Mouse (Mus musculus): Measurements from ENCODE around the gene Trmt10a. TPM values are rescaled to one million over a fixed set of nuclear protein-coding genes. Genes with fewer than 3 reads are reported as not detected.

Gene Trmt10a
- polyA plus RNA-seq (2017; shearing (Covaris generic)) = 9.5 TPM

GRCm38 (mm10) chr3:138143315-138144059 is at the start of gene Trmt10a:
Gene Trmt10a (plus strand): TSS chr3:138143448.

GRCm38 (mm10) chr3:138144642-138145171 is 1.5 kb downstream of the Trmt10a start, which contains the start of gene Mttp:
Gene Mttp (minus strand): TSS chr3:138144968.

GRCm38 (mm10) chr3:138193683-138194302 is 50.5 kb downstream of the Trmt10a start, which contains the start of gene 4930579F01Rik:
Gene 4930579F01Rik (minus strand): TSS chr3:138193825.

Other genes with a start within 250 kb of the Trmt10a start
- 64.0 TPM for gene Lamtor3, start 224.9 kb upstream of the Trmt10a start, polyA plus RNA-seq (2017; shearing (Covaris generic))
- gene Dapp1, start 161.9 kb upstream of the Trmt10a start, polyA plus RNA-seq (2017; shearing (Covaris generic)) = 88.2 TPM
- gene 1110002E22Rik, start 78.4 kb upstream of the Trmt10a start, polyA plus RNA-seq (2017; shearing (Covaris generic)) = not detected
- gene Gm5105, start 76.1 kb upstream of the Trmt10a start, polyA plus RNA-seq (2017; shearing (Covaris generic)) = not detected
- gene Mttp, start 1.5 kb downstream of the Trmt10a start, polyA plus RNA-seq (2017; shearing (Covaris generic)) = 4.7 TPM
- gene 4930579F01Rik, start 50.4 kb downstream of the Trmt10a start, polyA plus RNA-seq (2017; shearing (Covaris generic)) = not detected
- not detected for gene Adh7, start 74.3 kb downstream of the Trmt10a start, polyA plus RNA-seq (2017; shearing (Covaris generic))
- gene Adh1, start 117.5 kb downstream of the Trmt10a start, polyA plus RNA-seq (2017; shearing (Covaris generic)) = 6.7 TPM
- not detected for gene Adh6a, start 169.8 kb downstream of the Trmt10a start, polyA plus RNA-seq (2017; shearing (Covaris generic))
- gene Adh6b, start 198.3 kb downstream of the Trmt10a start, polyA plus RNA-seq (2017; shearing (Covaris generic)) = not detected